Mouse (Mus musculus) CH12F3 (cell line): ENCODE measurements around the gene Taok1.
"Not testable (repeated sequence)": the region's sequence is repeated elsewhere in the genome, so short reads cannot be mapped to it uniquely, and the experiment has no call there.

ENCODE experiments used
- in situ Hi-C: fragments of 300-500 bp; cut with MboI; formaldehyde crosslinking; loops from 2 replicates; pipeline ENCODE4 v1.14.3; 2020; ENCODE audit warnings: low sequenced_read_pairs

Gene Taok1

GRCm38 (mm10) chr11:77607538-77608455, at the start of gene Taok1:
Gene Taok1 (minus strand): TSS chr11:77607815.
- in situ Hi-C loops = no loop called here

GRCm38 (mm10) chr11:77653406-77654190, 46.0 kb upstream of the Taok1 start:
- in situ Hi-C loops = not testable (repeated sequence)

GRCm38 (mm10) chr11:77652484-77652883, 44.9 kb upstream of the Taok1 start:
- in situ Hi-C loops = no loop called here

GRCm38 (mm10) chr11:77648878-77649277, 41.3 kb upstream of the Taok1 start:
- in situ Hi-C loops = no loop called here

- in situ Hi-C loops = no loop called here
Measured at GRCm38 (mm10) chr11:77645481-77645880, 37.9 kb upstream of the Taok1 start.

- in situ Hi-C loops = no loop called here
Measured at GRCm38 (mm10) chr11:77641390-77641789, 33.8 kb upstream of the Taok1 start.

- in situ Hi-C loops = no loop called here
Measured at GRCm38 (mm10) chr11:77630257-77630670, 22.6 kb upstream of the Taok1 start.

GRCm38 (mm10) chr11:77629476-77629875, 21.9 kb upstream of the Taok1 start:
- in situ Hi-C loops = no loop called here

GRCm38 (mm10) chr11:77626596-77627535, 19.3 kb upstream of the Taok1 start:
- in situ Hi-C loops = no loop called here

- in situ Hi-C loops = no loop called here
Measured at GRCm38 (mm10) chr11:77625061-77625855, 17.6 kb upstream of the Taok1 start.

GRCm38 (mm10) chr11:77624441-77625060, 16.9 kb upstream of the Taok1 start:
- in situ Hi-C loops = no loop called here

- in situ Hi-C loops = no loop called here
Measured at GRCm38 (mm10) chr11:77624002-77624401, 16.4 kb upstream of the Taok1 start.

- in situ Hi-C loops = no loop called here
Measured at GRCm38 (mm10) chr11:77621902-77622535, 14.4 kb upstream of the Taok1 start.

GRCm38 (mm10) chr11:77615084-77615624, 7.5 kb upstream of the Taok1 start:
- in situ Hi-C loops = no loop called here

- in situ Hi-C loops = no loop called here
Measured at GRCm38 (mm10) chr11:77606835-77607537, 629 bp downstream of the Taok1 start.

GRCm38 (mm10) chr11:77606469-77606834, 1.2 kb downstream of the Taok1 start:
- in situ Hi-C loops = no loop called here

GRCm38 (mm10) chr11:77597266-77597665, 10.3 kb downstream of the Taok1 start:
- in situ Hi-C loops = no loop called here

- in situ Hi-C loops = no loop called here
Measured at GRCm38 (mm10) chr11:77591388-77591787, 16.2 kb downstream of the Taok1 start.
